20 mouse cellular contexts compared by ENCODE assay signal in genomic region chr17:13714128-13714527, GRCm38 (mm10). TPM values are rescaled to one million over a fixed set of nuclear protein-coding genes. Genes with fewer than 3 reads are reported as not detected.
"Had no signal": no experiment of that assay in that cellular context is flagged by ENCODE, and none has a peak within 500 bp of the region (broad histone marks: within the 10 kb centered on the region; RNA-seq: fewer than 3 reads in every experiment).

No protein-coding gene starts in this region.

- H3K9me3 ChIP-seq: intestine, embryonic 15.5 days; kidney, embryonic 15.5 days; limb, embryonic 12.5 days; liver, embryonic 12.5 days; liver, embryonic 15.5 days; lung, embryonic 15.5 days; midbrain, embryonic 12.5 days; midbrain, embryonic 15.5 days; neural tube, embryonic 12.5 days; neural tube, embryonic 15.5 days had no signal

- H3K36me3 ChIP-seq: intestine, embryonic 15.5 days; kidney, embryonic 15.5 days; limb, embryonic 12.5 days; liver, embryonic 12.5 days; liver, embryonic 15.5 days; lung, embryonic 15.5 days; midbrain, embryonic 12.5 days; midbrain, embryonic 15.5 days; neural tube, embryonic 12.5 days; neural tube, embryonic 15.5 days had no signal

- H3K27me3 ChIP-seq: intestine, embryonic 15.5 days; kidney, embryonic 15.5 days; limb, embryonic 12.5 days; liver, embryonic 12.5 days; liver, embryonic 15.5 days; lung, embryonic 15.5 days; midbrain, embryonic 12.5 days; midbrain, embryonic 15.5 days; neural tube, embryonic 12.5 days; neural tube, embryonic 15.5 days had no signal

- H3K27ac ChIP-seq: intestine, embryonic 15.5 days; kidney, embryonic 15.5 days; left cerebral cortex, adult 2 months; limb, embryonic 12.5 days; liver, embryonic 12.5 days; liver, embryonic 15.5 days; lung, embryonic 15.5 days; macrophage; midbrain, embryonic 12.5 days; midbrain, embryonic 15.5 days; neural tube, embryonic 12.5 days; neural tube, embryonic 15.5 days had no signal

- H3K4me2 ChIP-seq: intestine, embryonic 15.5 days; kidney, embryonic 15.5 days; limb, embryonic 12.5 days; liver, embryonic 12.5 days; liver, embryonic 15.5 days; lung, embryonic 15.5 days; midbrain, embryonic 12.5 days; midbrain, embryonic 15.5 days; neural tube, embryonic 12.5 days; neural tube, embryonic 15.5 days had no signal

- H3K4me1 ChIP-seq: intestine, embryonic 15.5 days; lung, embryonic 15.5 days; midbrain, embryonic 12.5 days; neural tube, embryonic 12.5 days; neural tube, embryonic 15.5 days had no signal

- DNase-seq: layer of hippocampus, postnatal 36 days; liver; right cerebral cortex, adult 18-20 months; right cerebral cortex, postnatal 14 days; right cerebral cortex, postnatal 4 days; thymus, adult 18-20 months; thymus, postnatal 14 days; thymus, postnatal 4 days had no signal

- ATAC-seq: intestine, embryonic 15.5 days; liver, embryonic 12.5 days; midbrain, embryonic 15.5 days had no signal

- H3K9ac ChIP-seq: intestine, embryonic 15.5 days; kidney, embryonic 15.5 days; limb, embryonic 12.5 days; liver, embryonic 12.5 days; liver, embryonic 15.5 days; lung, embryonic 15.5 days; midbrain, embryonic 12.5 days; midbrain, embryonic 15.5 days; neural tube, embryonic 12.5 days; neural tube, embryonic 15.5 days had no signal

- H3K4me3 ChIP-seq: intestine, embryonic 15.5 days; kidney, embryonic 15.5 days; left cerebral cortex, adult 2 months; limb, embryonic 12.5 days; liver, embryonic 12.5 days; liver, embryonic 15.5 days; lung, embryonic 15.5 days; midbrain, embryonic 12.5 days; midbrain, embryonic 15.5 days; neural tube, embryonic 12.5 days; neural tube, embryonic 15.5 days had no signal

RNA-seq across cellular contexts. Expression of gene Tcte2, which starts 47.5 kb away (rescaled TPM):
- polyA plus RNA-seq: macrophage had no signal
